Mouse (Mus musculus): ENCODE results near the gene Slc45a3.
A peak's percentile ranks its signal among the peaks of the same experiment; 100 is the strongest.

Gene Slc45a3

DNA sequence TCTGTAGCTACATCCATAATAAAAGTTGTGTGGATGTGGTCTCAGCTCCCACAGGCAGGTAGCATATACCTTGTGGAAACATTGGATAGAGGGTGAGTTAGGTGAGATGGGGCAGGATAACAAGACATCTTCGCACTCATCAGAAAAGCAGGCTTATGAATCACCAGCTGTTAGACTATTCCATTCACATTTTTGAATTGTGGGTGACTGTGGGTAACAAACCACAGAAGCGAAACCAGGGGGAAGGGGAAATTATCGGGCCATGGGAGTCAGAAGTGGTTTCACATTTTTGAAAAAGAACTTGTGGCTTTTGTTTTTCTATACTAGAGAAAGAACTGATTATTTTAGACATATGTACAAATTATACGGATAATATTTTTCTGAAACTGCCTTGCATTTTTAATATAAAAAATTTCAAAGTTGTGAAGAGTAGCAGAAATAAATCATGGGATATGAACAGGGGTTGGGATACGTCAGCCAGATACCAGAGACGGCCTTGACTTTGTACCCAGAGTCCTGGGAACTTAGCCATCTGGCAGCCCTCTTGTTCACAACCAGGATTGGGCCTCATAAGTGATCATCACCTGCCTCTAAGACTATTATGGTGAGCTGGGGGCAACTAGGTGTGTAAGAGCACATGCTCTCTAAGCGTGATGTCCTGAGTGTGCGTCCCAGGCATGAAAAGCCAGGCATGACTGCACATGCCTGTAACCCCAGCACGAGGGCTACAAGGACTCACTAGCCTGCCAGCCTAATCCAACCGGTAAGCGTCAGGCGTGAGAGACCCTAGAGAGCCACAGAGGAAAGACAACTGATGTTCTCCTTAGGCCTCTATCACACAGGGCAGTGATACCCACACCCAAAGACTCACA is 30.6 kb downstream of the Slc45a3 start:
- no peak for DNase-seq (ENCODE audit: low read depth, low spot score)

DNA sequence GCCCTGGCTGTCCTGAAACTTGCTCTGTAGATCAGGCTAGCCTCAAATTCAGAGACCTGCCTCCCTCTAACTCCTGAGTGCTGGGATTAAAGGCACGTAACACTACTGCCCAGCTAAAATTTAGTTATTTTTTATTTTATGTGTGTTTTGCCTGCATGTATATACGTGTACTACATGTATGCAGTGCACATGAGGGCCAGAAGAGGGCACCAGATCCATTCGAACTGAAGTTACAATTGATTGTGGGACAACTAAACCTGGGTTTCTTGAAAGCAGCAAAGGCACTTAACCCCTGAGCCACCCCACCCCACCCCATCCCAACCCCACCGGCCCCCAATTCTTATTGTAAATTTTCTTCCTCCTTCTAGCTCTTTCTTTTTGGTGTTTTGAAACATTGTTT is 32.3 kb downstream of the Slc45a3 start:
- no peak for DNase-seq (ENCODE audit: low read depth, low spot score)

DNA sequence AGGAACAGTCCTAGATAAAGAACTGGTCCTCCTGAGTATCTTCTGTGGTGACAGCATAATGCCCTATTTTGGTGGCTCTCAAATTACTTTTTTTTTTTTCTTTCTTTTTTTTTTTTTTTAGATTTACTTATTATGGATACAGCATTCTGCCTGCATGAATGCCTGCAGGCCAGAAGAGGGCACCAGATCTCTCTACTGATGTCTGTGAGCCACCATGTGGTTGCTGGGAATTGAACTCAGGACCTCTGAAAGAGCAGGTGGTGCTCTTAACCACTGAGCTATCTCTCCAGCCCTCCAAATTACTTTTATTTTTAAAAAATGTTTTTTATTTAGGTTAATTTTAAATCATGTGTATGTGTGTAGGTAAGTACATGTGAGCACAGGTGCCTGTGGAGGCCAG is 37.7 kb downstream of the Slc45a3 start:
- DNase-seq (ENCODE audit: low read depth, low spot score), result no peak

DNA sequence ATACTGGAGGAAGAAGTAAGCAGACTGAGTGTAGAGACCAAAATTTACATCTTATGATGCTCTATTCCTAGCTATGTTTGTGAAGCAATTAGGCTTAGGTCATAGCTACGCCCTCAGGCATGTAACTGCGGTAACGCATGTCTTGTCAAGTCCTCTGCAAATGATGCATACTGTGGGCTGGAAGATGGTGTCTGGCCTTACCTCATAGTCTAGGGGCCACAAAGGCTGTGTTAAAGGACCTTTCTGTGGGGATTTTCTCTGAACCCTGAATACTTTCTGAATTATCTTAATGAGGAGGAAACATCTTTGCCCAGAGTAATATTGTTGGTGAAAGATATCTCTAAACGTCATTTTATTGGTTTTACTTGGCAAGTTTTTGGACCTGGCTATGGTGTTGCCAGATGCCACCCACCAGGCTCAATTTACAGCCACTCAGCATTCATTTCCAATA is 39.1 kb downstream of the Slc45a3 start:
- no peak for DNase-seq (ENCODE audit: low read depth, low spot score)

DNA sequence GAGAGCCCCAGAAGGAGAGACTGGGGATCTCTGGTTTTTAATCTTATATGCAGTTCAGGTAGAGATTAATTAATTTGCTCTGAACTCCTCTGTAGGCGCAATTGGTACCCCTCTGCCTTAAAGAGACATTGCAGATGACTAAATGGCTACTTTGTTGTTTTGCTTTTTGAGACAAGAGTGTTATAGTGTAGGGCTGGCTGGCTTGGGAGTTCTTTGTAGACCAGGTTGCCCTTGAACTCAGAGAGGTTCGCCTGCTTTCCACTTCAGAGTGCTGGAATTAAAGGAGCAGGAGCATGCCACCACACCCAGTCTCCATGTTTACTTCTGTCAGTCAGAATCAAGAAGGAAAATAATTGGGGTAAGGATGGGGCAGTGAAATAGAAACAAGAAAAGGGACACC is 40.3 kb downstream of the Slc45a3 start:
- DNase-seq (ENCODE audit: low read depth, low spot score), result no peak

DNA sequence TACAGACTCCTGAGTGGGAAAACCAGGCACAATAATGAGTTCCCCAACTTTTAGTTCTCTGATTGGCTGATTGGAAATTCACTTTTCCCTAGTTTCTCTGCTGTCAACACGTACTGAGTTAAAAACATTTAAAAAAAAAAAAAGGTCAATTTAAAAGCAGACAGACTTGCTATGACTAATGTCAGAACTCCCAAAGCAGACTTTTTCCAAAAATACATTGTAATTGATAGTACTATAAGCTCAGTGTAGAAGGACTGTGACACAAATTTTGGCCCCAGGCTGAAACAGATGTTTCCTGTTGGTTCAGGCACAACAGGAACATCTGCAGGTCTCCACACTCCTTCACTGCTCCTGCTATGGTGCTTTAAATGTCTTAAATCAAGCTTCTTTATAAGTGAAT is 41.0 kb downstream of the Slc45a3 start:
- DNase-seq (ENCODE audit: low read depth, low spot score), result no peak

DNA sequence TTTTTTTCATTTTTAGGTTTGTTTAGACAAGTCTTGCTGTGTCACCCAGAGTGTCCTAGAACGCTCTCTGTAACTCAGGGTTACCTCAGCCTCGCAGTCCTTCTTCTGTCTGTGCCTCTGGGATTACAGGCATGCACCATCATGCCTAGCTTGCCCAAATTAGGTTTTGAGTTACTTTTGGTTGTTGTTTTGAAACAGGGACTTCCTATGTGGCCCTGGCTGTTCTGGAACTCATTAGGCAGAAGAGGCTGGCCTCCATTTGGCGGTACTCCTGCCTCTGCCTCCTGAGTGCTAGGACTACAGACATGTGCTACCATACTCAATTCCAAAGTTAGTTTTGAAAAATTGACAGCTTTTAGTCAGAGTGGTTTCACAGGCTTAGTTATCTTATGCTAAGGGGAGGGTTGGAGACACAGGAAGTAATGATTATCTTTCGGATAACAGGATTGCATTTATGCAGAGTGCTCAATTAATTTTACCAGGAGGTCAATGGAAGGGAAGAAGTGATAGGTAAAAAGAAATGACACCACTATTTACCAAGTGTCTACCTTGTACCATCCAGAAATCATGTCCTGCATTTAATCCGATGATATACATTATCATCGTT is 41.9 kb downstream of the Slc45a3 start:
- DNase-seq (ENCODE audit: low read depth, low spot score), result no peak

DNA sequence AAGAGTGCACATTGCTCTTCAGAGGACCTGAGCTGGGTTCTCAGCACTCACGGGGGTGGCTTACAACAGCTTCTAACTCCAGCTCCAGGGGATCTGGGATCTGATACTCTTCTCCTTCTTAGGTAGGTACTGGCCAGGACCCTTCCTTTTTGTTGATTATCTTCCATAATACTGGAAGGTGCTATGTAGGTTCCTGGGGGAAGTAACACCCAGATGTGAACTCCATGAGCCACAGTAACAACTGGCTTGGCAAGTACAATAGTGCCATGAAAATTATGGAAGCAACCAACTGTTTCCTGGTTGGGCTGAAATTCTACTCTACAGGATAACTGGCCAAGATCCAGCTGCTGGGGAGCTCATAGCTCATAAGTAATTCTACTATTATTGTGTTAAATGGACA is 42.7 kb downstream of the Slc45a3 start:
- DNase-seq (ENCODE audit: low read depth, low spot score), result no peak

DNA sequence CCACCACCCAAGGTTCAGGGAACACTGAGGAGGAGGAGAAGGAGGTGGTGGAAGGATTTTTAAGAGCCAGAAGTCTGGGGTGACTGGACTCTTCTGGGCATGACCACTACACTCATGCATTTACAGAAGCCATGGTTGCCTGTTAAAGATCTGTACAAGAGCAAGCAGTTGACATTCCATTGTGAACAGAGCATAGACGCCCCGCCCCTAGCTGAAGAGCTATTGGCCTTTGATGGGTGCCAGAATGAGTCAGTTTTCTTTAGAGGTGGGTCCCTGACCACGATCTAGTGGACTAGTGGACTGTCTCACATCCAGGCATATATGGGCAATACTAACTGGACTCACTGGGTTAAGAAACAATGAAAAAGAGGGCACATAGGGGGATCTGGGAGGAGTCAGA is 43.3 kb downstream of the Slc45a3 start:
- DNase-seq (ENCODE audit: low read depth, low spot score), result no peak

DNA sequence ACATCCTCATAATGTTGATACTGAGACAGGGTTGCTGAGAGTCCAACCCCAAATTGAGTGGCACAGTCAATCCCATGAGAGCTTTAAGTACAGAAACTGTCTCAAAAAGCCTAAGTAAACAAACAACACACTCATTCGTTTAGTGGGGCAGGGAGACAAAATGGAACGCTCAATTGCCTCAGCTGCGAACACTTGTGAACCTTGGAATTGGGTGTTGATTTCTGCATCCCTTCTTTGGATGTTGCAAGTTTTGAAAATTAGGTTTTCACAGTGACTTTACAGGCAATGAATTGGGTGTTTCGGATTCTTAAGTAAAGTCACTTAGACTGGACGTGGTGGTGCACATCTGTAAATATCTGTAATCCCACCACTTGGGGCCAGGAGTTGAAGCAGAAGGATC is 44.0 kb downstream of the Slc45a3 start:
- DNase-seq (ENCODE audit: low read depth, low spot score), result no peak

DNA sequence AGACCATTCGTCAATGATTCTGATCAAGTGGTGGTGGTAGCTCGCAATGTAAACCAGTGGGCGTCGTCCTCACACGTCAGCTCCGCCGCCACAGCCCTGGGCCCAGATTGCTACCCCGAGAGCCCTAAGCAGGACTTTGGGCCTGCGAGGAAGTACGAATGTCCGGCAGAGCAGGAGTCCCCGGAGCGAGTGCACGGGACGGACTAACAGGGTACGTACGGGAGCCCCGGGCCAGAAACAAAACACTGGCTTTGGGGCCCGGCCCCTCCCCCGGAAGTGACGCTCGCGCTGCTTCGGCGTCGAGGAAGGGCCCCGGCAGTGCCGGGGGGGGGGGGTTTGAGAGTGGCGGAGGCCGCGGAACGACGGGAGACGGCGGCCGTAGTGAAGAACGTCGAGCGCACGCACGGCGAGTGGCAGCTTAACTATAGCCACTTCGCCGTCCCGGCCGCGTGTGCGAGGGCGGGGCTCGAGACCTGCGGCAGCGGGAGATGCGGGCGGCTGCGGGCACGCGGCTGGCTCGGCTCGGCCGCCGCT is 44.6 kb downstream of the Slc45a3 start, which contains the start of gene Elk4:
Elk4 (plus strand) TSS at position 326 of the 534 bp plus-strand sequence.
- DNase-seq (ENCODE audit: low read depth, low spot score), result peak; percentile 54

DNA sequence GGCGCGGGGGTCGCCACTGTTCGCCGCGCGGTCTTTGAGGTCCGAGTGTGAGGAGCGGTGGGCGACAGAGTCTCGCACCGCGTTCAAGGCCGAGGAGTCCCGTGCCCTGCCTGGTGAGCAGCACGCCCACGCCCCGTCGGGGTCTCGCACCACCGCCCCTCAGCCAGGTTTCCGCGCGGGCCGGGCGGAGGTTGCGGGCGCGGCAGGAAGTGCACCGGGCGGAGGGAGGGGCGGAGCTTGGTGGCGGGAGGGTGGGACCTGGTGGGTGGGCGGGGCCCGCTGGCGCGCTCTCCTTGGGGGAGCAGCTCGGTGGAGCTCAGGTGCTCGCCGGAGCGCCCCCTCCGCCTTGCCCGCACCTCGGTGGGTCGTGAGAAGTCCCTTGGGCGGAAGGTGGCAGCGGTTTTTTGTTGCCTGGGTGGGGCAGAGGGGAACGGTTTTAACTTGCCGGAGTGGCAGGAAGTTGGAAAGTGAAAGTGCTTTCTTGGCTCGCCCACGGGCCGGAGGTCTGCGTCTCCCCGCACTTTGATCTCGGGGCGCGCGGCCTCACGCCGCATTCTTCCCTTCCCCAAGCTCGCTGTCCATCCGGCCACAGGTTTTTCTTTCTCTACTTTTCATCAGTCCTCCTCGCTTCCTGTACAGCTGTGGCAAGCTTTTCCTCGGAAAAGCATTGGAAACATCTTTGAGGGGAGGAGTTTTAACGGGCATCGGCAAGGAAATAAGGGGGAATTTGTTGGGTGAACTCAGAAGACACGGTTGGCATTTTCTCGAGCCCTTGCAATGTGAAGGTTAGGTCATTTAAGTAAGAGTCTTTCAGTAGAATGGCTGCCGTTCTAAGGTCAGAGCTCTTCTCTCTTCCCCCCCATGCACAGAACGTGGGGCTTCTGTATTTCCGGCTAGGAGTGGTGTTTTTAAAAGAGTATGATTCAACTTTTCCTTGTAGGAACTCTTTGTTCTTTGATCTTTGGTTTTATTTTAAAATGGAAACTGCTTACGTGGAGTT is 45.4 kb downstream of the Slc45a3 start:
- peak; percentile 72 for DNase-seq (ENCODE audit: low read depth, low spot score)

DNA sequence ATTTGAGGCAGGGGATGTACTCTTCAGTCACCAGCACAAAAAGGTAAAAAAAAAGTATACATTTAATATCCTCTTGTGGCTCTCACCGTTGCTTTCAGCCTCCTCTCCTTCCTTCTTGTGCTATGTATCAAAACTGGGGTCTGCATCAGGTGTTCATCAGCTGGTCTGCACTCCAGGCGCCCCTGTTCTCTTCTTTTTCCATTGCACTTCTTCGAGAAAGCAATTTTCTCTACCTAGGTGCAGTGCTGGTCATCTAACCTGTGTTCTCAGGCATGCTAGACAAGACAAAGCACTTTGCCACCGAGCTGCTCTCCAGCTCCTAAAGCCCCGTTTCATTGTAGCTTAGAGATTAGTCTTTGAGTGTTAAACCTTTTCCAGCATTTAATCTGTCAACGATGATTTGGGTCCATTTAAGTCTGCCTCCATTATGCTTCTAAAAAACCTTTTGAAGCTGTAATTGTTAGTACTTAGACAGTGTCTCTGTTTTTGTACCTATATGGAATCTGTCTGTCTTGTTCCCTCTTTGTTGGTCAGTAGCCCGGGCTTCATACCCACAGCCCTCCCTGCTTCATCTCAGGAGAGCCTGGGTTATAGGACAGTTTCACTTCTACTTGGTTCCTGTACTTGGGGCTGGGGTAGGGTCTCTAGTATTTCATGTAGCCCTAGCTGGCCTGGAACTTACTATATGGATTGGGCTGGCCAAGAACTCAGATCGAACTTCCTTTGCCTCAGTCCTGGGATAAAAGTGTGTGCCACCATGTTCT is 46.3 kb downstream of the Slc45a3 start:
- DNase-seq (ENCODE audit: low read depth, low spot score), result no peak

DNA sequence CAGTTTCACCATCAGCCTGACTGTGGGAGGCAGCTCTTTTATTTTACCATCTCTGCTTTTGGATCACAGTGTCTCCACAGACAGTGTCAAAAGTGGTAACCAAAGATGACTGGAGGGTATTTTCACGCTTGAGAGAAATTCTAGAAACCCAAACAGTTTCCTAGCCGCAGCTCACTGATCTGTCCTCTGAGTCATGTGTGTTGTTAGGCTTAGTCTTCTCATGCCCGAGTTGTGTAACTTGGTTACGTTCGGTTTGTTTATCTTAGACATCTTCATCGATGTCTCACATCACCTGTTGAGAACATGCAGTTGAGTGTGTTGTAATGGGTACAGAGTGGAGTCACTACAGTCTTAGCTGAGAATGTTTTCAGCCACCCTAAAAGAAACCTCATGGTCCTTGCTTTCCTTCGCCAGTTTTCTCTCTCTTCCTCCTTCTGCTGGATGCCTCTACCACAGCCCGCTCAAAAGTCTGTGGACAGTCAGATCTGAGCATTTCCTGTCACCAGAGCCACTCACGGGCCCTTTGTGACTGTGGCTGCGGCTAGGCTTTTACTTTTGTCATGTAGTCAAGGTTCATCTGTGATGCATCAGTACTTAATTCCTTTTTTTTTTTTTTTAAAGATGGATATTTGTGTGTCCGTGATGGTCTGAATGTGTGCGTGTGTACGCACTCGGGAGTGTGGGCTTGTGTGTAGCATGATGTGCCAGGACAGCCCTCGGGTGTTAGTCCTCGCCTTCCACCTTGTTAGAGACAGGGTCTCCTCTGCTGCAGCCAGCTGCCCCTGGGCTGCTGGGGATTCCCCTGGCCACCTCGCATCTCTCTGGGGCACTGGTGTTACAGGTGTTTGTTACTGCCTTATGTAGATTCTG is 48.1 kb downstream of the Slc45a3 start:
- no peak for DNase-seq (ENCODE audit: low read depth, low spot score)

DNA sequence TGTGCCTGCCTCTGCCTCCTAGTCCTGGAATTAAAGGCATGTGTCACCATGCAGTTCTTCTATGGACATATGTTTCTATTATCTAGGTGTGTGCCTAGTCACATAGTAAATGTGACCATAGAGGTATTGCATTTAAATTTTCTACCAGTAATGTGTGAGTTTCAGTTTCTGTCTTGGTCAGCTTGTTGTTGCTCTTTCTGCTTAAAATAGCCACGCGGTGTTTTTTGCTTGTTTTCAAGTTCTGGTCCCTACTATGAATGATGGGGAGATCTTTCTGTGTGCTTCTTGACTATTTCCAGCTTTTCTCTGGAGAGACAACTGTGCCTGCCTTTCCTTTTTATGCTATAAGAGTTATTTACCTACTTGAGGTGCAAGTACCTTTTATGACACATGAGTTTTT is 49.0 kb downstream of the Slc45a3 start:
- no peak for DNase-seq (ENCODE audit: low read depth, low spot score)

DNA sequence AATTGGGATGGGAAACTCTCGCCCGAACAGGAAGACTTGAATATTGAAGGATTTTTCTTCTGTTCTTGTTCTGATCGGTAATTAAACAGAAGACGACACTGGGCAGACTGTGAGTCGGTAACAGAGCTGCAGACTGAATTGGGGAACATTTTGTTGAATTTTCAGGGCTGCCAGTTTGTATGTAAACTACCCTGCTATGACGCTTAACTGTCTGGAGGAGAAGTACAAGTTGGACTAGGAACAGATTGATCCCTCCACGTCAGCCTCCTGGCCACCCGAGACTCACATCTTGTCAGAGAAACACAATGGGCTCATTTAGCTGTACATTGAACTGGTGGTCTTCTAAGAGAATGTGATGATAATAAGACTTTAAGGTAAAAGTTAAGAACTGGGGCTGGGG is 50.1 kb downstream of the Slc45a3 start:
- DNase-seq (ENCODE audit: low read depth, low spot score), result no peak

DNA sequence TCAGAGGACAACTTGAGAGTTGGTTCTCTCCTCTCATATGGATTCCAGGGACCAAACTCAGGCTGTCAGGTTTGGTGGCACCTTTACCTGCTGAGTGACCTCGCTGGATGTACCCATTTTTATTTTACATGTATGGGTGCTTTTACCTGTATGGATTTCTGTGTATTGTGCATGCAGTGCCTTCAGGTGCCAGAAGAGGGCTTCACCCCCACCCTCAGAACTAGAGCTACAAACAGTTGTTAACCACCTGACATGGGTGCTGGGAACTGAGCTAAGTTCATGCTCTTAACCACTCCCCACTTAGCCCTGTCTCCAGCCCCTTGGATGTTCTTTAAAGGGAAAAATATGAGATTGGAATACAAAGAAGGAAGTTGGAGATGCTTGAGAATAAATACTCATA is 52.0 kb downstream of the Slc45a3 start:
- no peak for DNase-seq (ENCODE audit: low read depth, low spot score)

DNA sequence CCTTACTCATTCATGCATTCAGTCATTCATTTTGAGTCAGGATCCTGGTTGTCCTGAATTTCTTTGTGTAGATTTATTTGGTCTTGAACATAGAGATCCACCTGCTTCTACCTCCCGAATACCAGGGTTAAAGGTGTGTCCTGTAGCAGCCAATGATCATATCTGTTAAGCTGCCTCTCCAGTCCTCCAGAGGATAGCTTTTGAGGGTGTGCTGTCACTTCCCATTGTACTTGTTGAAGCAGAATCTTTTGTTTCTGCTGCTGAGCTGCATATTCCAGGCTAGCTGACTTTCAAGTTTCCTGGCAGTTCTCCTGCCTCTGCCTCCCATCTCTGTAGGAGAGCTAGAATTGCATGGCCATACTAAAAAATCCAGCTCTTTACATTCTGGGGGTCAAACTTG is 53.9 kb downstream of the Slc45a3 start:
- no peak for DNase-seq (ENCODE audit: low read depth, low spot score)

DNA sequence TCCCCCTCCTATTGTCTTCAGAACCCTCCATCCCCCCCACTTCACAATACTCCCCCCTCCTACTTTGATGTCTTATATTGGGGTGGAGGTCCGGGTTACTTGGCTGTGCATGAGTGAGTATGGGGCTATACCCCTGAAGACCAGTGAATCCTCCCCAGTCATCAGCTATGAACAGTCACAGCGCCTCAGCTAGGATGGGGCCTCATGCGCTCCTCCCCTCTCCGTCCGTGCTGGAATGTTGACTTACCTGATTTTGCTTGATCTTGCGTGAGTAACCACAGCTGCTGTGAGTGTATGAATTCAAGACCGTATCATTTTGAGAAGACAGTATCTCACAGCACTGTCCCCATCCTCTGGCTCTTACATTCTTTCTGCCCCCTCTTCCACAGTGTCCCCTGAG is 57.1 kb downstream of the Slc45a3 start:
- no peak for DNase-seq (ENCODE audit: low read depth, low spot score)

DNA sequence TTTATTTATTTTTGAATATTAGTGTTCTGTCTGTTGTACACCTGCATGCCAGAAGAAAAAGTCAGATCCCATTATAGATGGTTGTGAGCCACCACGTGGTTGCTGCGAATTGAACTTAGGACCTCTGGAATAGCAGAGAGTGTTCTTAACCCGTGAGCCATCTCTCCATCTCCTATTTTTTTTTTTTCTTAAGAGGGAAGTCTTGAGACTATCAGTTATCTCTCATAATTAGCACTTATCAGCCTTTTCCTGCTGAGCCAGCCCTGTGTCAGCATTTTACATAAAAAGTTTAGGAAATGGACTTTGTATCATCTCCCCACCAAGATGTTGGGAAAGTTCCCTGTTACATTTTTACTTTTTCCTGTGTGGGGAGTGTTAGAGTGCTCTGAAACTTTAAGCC is 59.3 kb downstream of the Slc45a3 start:
- no peak for DNase-seq (ENCODE audit: low read depth, low spot score)

Data from WW6 (cell line).